Mouse (Mus musculus): ENCODE measurements around the gene Sparc. TPM values are rescaled to one million over a fixed set of nuclear protein-coding genes. Genes with fewer than 3 reads are reported as not detected.

Sparc gene
- total and polyA plus RNA-seq, 2 experiments from 2014 or later, result 264 to 510 TPM

GRCm38 (mm10) chr11:55468012-55468411 is 45.0 kb upstream of the Sparc start:
- ATAC-seq (no peak), DNase-seq (no peak)
- H3K4me1 ChIP-seq (ENCODE audit: insufficient read depth), result peaks cover 13% of the 10 kb centered on the region
- no peaks in the 10 kb centered on the region for H3K27me3 ChIP-seq (ENCODE audit: insufficient read depth, low read length)
- H3K4me2 ChIP-seq (ENCODE audit: low read depth), result peak overlapping the region; percentile 89
- no peak overlapping the region for H3K9ac ChIP-seq
- no peak overlapping the region for H3K4me3 ChIP-seq (ENCODE audit: low read depth, low read length)
- 79% methylated on average over 10 of the region's 10 CpGs for WGBS
- no peaks in the 10 kb centered on the region for H3K9me3 ChIP-seq (ENCODE audit: low read length)
- no peaks in the 10 kb centered on the region for H3K36me3 ChIP-seq (ENCODE audit: insufficient read depth)
- TF ChIP-seq CTCF (IDR thresholded peaks at IDR 0.05; ENCODE audit: low read depth), result no peak
- peak overlapping the region; percentile 85; the same call in 1 of the 2 replicates for H3K27ac ChIP-seq (ENCODE audit: low read depth, low read length)

- H3K9me3 ChIP-seq (ENCODE audit: low read length), result no peaks in the 10 kb centered on the region
- no peaks in the 10 kb centered on the region for H3K27me3 ChIP-seq (ENCODE audit: insufficient read depth, low read length)
- no peaks in the 10 kb centered on the region; the same call in 1 of the 2 replicates for H3K4me1 ChIP-seq (ENCODE audit: insufficient read depth)
- H3K9ac ChIP-seq, result no peak overlapping the region
- no peak overlapping the region for H3K4me2 ChIP-seq (ENCODE audit: low read depth)
- no peak overlapping the region for H3K27ac ChIP-seq (ENCODE audit: low read depth, low read length)
- DNase-seq (no peak), ATAC-seq (no peak)
- H3K36me3 ChIP-seq (ENCODE audit: insufficient read depth), result no peaks in the 10 kb centered on the region
- H3K4me3 ChIP-seq (ENCODE audit: low read depth, low read length), result no peak overlapping the region
- TF ChIP-seq CTCF (IDR thresholded peaks at IDR 0.05; ENCODE audit: low read depth), result no peak
- 85% methylated on average over 3 of the region's 3 CpGs for WGBS
Observed at GRCm38 (mm10) chr11:55465177-55465576, 42.2 kb upstream of the Sparc start.

- Histone ChIP-seq H3K27me3 (ENCODE audit: insufficient read depth, low read length) (no peaks in the 10 kb centered on the region), H3K4me2 (ENCODE audit: low read depth) (no peak overlapping the region), H3K4me1 (ENCODE audit: insufficient read depth) (no peaks in the 10 kb centered on the region; the same call in 1 of the 2 replicates), H3K4me3 (ENCODE audit: low read depth, low read length) (no peak overlapping the region), H3K27ac (ENCODE audit: low read depth, low read length) (no peak overlapping the region), H3K9ac (no peak overlapping the region), H3K36me3 (ENCODE audit: insufficient read depth) (no peaks in the 10 kb centered on the region), H3K9me3 (ENCODE audit: low read length) (no peaks in the 10 kb centered on the region)
- TF ChIP-seq CTCF (IDR thresholded peaks at IDR 0.05; ENCODE audit: low read depth), result no peak
- no peak for ATAC-seq
- 82% methylated on average over 10 of the region's 10 CpGs for WGBS
- no peak for DNase-seq
Observed at GRCm38 (mm10) chr11:55464707-55465106, 41.7 kb upstream of the Sparc start.

GRCm38 (mm10) chr11:55462149-55462548 is 39.2 kb upstream of the Sparc start:
- 98% methylated on average over 9 of the region's 9 CpGs for WGBS
- Histone ChIP-seq H3K9me3 (ENCODE audit: low read length) (no peaks in the 10 kb centered on the region), H3K4me1 (ENCODE audit: insufficient read depth) (no peaks in the 10 kb centered on the region; the same call in 1 of the 2 replicates), H3K36me3 (ENCODE audit: insufficient read depth) (no peaks in the 10 kb centered on the region), H3K27me3 (ENCODE audit: insufficient read depth, low read length) (no peaks in the 10 kb centered on the region), H3K4me2 (ENCODE audit: low read depth) (no peak overlapping the region), H3K4me3 (ENCODE audit: low read depth, low read length) (no peak overlapping the region), H3K9ac (no peak overlapping the region), H3K27ac (ENCODE audit: low read depth, low read length) (no peak overlapping the region)
- DNase-seq, result no peak
- TF ChIP-seq CTCF (IDR thresholded peaks at IDR 0.05; ENCODE audit: low read depth), result no peak
- ATAC-seq, result no peak

DNA sequence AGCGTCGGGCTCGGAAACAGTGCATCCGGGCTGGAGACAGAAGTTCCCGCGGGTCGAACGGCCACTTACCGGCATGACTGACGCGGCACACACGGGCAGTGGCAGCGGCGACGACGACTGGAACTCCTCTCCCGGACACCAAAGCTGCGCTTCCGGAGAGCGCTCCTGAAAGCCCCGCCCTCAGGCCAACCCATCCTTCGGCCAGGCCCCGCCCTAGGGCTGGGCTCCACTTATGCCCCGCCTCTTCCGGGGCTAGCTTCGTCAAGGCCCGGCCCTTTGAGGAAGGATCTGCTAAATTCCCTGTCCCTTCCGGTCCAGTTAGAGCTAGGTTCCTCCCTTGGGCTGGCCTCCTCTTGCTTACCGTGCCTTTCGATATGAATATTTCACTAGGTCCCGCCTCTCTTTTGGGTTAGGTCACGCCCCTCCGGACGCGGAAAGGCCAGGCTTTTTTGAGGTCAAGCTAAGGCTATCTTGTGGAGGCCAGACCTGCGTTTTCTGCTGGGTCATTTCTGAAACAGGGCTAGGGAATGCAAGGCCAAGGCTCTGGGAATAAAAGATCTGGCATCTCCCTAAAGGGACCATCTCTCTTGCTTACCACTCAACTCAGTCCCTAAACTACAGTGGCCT is 38.1 kb upstream of the Sparc start, which contains the start of gene Atox1:
TSS of gene Atox1 (minus strand) at position 221 of the 627 bp plus-strand sequence.
- Histone ChIP-seq H3K9me3 (ENCODE audit: low read length) (no peaks in the 10 kb centered on the region), H3K27me3 (ENCODE audit: insufficient read depth, low read length) (no peaks in the 10 kb centered on the region), H3K4me3 (ENCODE audit: low read depth, low read length) (peak within 1 kb of the TSS; percentile 53), H3K36me3 (ENCODE audit: insufficient read depth) (no peaks in the 10 kb centered on the region), H3K9ac (peak within 1 kb of the TSS; percentile 55), H3K4me2 (ENCODE audit: low read depth) (peak within 1 kb of the TSS; percentile 69), H3K4me1 (ENCODE audit: insufficient read depth) (no peaks in the 10 kb centered on the region; the same call in 1 of the 2 replicates), H3K27ac (ENCODE audit: low read depth, low read length) (peak within 1 kb of the TSS; percentile 71)
- TF ChIP-seq CTCF (IDR thresholded peaks at IDR 0.05; ENCODE audit: low read depth), result no peak
- whole genome bisulfite sequencing, result 2% methylated on average over 36 of the region's 36 CpGs
- ATAC-seq (peak; percentile 99), DNase-seq (peak; percentile 95)

DNA sequence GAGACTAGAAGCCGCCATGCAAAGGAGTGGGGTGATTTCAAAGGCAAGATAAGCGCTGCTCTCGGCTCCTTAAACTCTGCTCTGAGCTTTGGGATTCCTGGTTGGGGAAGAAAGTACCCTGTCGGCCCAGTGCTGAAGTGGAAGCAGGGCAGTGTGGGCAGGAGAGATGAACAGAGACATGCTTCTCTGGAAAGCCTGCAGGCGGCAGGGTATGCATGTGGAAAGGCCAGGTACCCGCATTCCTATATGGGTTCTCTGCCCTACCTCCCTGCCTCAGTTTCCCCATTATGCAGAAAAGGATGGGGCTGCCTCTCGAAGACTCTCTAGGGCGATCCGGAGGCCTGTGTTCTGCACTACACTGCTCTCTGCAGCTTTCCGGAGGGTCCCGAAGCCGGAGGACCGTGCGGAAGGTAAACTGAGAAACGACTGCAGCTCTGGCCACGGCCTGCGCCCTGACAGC is 37.6 kb upstream of the Sparc start:
- Histone ChIP-seq H3K27me3 (ENCODE audit: insufficient read depth, low read length) (no peaks in the 10 kb centered on the region), H3K4me1 (ENCODE audit: insufficient read depth) (no peaks in the 10 kb centered on the region; the same call in 1 of the 2 replicates), H3K27ac (ENCODE audit: low read depth, low read length) (peak overlapping the region; percentile 42), H3K9ac (peak overlapping the region; percentile 55), H3K4me3 (ENCODE audit: low read depth, low read length) (peak overlapping the region; percentile 53), H3K36me3 (ENCODE audit: insufficient read depth) (no peaks in the 10 kb centered on the region), H3K9me3 (ENCODE audit: low read length) (no peaks in the 10 kb centered on the region), H3K4me2 (ENCODE audit: low read depth) (peak overlapping the region; percentile 69)
- ATAC-seq (peak; percentile 69), DNase-seq (no peak)
- peak; percentile 56 for TF ChIP-seq CTCF (IDR thresholded peaks at IDR 0.05; ENCODE audit: low read depth)
- 5% methylated on average over 17 of the region's 17 CpGs for WGBS

- no peaks in the 10 kb centered on the region for H3K9me3 ChIP-seq (ENCODE audit: low read length)
- no peak for TF ChIP-seq CTCF (IDR thresholded peaks at IDR 0.05; ENCODE audit: low read depth)
- no peak overlapping the region for H3K27ac ChIP-seq (ENCODE audit: low read depth, low read length)
- no peaks in the 10 kb centered on the region; the same call in 1 of the 2 replicates for H3K4me1 ChIP-seq (ENCODE audit: insufficient read depth)
- peak overlapping the region; percentile 53 for H3K4me3 ChIP-seq (ENCODE audit: low read depth, low read length)
- peak overlapping the region; percentile 55 for H3K9ac ChIP-seq
- WGBS, result 34% methylated on average over 3 of the region's 3 CpGs
- peak overlapping the region; percentile 69 for H3K4me2 ChIP-seq (ENCODE audit: low read depth)
- no peaks in the 10 kb centered on the region for H3K27me3 ChIP-seq (ENCODE audit: insufficient read depth, low read length)
- H3K36me3 ChIP-seq (ENCODE audit: insufficient read depth), result no peaks in the 10 kb centered on the region
- ATAC-seq (no peak), DNase-seq (no peak)
Observed at GRCm38 (mm10) chr11:55459850-55460558, 37.0 kb upstream of the Sparc start.

Measured in forebrain, postnatal 0 days (tissue).